Mouse (Mus musculus) mouse embryonic stem cell (cell line): ENCODE results near the gene Rhot1.
"Not testable (repeated sequence)": the region's sequence is repeated elsewhere in the genome, so short reads cannot be mapped to it uniquely, and the experiment has no call there.

Source experiments
- in situ Hi-C, 2 experiments: fragments of 300-500 bp; cut with MboI; formaldehyde crosslinking; loops; 1 replicate in 1 of 2; 3 replicates in 1 of 2; pipeline ENCODE4 v1.14.3; 2019 to 2020; ENCODE audit warnings: low sequenced_read_pairs in 2 of 2, low pct_unique_long_range_greater_than_20kb in 1 of 2, mixed read lengths in 1 of 2; ENCODE audit not compliant: unreplicated experiment in 1 of 2

Gene Rhot1

GRCm38 (mm10) chr11:80185441-80185976 lies 23.3 kb upstream of the Rhot1 start:
- in situ Hi-C loops: not testable (repeated sequence)

DNA sequence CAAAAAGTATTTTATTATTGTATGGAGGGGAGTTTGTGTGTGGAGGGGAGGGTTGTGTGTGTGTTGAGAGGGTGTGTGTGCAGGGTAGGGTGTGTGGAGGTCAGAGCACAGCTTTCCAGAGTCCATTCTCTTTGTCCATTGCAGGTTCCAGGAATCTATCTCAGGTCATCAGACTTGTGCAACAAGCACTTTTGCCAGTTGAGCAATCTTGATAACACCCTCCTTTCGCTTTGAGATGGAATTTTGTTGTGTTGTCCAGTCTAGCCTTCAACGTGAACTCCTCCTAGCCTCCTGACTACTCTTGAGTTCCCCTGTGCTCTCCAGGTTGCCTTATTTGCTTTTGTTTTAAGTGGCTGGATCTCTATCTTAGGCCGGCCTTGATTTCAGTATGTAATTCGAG lies 18.5 kb upstream of the Rhot1 start:
- in situ Hi-C loops: no loop called here

DNA sequence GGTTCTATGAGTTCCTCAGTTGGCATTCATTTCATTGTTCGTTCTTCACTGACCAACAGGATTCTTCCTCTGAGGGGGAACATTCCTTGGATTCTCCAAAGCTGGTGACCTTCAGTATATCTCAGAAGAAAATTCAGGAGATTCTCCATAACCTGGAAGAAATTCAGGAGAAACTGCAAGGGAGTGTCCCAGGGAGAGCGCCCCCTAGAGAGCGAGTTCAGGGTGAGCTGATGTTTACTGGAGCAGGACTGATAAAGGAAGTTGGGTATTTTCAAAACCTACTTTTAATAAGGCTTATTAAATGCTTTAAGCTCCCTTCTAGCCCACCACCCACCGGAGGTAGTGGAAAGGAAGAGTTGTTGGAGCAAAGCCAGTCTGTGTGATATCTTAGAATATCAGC lies 15.0 kb upstream of the Rhot1 start:
- in situ Hi-C loops: no loop called here

- in situ Hi-C loops: no loop called here
Observed at GRCm38 (mm10) chr11:80196351-80196750, 12.5 kb upstream of the Rhot1 start.

- in situ Hi-C loops: no loop called here
Observed at GRCm38 (mm10) chr11:80199316-80199715, 9.5 kb upstream of the Rhot1 start.

DNA sequence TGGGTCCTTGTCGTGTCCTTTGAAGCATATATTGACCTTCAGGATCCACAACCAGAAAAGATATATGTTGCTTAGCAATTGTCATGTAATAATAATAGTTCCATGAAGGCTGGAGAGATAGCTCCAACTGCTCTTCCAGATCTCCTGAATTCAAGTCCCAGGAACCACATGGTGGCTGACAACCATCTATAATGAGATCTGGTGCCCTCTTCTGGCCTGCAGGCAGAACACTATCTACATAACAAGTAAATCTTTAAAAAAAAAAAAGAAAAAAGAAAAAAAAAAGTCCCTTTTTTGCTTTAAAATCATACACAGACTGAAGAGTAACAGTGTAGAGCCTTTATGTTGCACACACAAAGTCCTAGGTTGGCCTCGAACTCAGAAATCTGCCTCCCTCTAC lies 9.0 kb upstream of the Rhot1 start:
- in situ Hi-C loops: no loop called here

DNA sequence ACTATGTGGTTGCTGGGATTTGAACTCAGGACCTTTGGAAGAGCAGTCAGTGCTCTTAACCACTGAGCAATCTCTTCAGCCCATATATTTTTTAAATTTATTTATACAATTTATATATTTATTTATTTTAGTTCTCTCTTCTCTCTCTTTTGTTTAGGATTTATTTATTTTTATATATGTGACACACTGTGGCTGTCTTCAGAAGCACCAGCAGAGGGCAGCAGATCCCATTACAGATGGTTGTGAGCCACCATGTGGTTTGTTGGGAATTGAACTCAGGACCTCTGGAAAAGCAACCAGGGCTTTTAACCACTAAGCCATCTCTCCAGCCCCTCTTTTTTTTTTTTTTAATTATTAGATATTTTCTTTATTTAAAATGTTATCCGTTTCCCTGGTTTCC lies 8.5 kb upstream of the Rhot1 start:
- in situ Hi-C loops: no loop called here

- in situ Hi-C loops: no loop called here
Observed at GRCm38 (mm10) chr11:80202296-80202695, 6.5 kb upstream of the Rhot1 start.

DNA sequence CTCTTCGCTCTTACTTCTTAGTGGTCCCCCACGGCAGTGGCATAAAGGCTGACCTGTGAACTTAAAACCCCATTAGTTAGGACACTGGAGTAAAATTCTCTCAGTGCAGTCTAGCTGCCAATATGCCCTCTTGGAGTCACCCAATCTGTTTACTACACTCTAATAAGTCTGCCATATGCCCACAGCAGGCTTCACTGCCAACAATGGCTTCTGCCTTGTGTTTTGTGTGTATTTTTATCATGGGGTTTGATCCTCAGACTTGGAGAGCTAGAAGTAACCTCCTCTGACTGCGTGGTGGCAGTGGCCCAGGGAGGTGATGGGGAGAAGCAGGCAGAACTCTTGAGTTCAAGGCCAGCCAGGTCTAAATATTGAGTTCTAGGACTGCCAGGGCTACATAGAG lies 4.8 kb upstream of the Rhot1 start:
- in situ Hi-C loops: no loop called here

- in situ Hi-C loops: no loop called here
Observed at GRCm38 (mm10) chr11:80204941-80205340, 3.9 kb upstream of the Rhot1 start.

- in situ Hi-C loops: no loop called here
Observed at GRCm38 (mm10) chr11:80208465-80208859, 357 bp upstream of the Rhot1 start.

DNA sequence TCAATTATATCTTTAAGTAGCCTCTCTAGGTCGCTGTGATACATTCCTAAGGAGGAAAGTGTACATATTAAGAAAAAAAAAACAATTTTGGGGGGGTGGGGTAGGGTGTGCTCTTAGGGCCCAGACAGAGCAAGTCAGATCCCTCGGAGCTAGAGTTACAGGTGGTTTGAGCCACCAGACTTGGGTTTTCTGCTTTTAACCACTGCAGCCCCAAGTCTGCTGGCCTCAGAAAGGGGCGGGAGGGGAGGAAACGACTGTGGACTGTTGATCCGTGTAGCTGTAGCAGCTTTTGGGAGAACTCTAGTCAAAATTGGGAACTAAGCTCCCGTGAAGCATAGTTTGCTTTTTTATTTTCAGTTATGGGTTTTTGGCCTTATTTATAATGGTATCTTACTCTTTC lies 1.5 kb downstream of the Rhot1 start:
- in situ Hi-C loops: no loop called here

DNA sequence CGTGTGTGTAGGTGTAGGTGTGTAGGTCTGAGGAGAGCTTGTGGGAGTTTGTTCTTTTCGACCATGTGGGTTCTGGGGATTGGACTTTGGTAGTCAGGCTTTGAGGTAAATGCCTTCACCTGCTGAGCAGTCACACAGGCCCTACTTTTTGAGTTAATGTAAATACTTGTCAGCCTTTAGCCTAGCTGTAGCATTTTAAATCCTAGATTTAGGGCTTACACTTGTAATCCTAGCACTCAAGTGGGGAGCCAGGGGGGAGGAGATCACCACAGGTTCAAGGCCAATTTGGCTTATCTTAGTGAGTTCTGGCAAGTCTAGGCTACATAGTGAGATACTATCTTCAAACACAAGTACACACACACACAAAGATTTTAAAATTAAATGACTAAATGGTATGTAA lies 3.5 kb downstream of the Rhot1 start:
- in situ Hi-C loops: no loop called here

DNA sequence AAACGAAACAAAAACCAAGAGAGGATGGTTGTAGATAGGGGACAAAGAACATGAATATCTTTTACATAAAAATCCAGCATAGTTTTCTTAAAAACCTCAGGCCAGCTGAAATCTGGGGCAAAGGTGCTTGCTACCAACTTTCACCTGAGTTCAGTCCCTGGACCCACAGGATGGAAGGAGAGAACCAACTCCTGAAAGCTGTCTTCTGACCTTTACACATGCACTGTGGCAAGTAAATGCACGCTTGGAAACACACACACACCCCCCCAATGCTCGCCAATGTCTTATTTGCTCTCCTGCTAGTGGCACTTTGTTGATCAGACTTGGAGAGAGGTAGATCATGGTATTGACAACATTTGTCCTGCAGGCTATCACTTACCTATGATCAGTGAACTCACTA lies 6.5 kb downstream of the Rhot1 start:
- in situ Hi-C loops: no loop called here

DNA sequence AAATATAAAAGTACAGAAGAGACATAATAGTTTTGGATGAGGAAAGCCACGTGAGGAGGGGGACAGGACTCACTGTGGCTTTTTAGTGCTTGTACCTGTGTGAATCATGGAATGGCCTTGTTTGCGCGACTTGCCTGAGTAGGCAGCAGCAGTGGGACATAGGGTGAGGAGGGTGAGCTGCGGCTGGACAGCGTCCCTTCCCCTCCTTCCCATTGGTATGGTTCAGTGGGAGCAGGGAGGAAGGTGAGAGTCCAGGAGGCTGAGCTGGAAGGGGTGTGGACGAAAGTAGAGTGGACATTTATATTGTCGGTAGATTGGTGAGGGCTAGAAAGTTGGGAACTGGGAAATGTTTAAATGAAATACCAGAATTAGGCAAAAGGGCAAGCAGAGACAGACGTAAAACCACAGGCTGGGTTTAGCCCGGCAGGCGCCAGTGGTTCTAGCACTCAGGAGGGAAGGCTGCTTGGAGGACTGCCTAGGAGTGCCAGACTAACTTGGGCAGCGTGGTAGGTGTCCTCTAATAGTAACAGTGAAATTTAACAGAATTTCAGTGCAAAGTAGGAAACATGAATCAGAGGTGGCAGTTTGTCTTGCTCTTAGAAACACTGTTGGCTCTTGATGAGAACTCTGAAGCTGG lies 10.0 kb downstream of the Rhot1 start:
- in situ Hi-C loops: no loop called here

GRCm38 (mm10) chr11:80230066-80230465 lies 21.2 kb downstream of the Rhot1 start:
- in situ Hi-C loops: not testable (repeated sequence)

GRCm38 (mm10) chr11:80237278-80237677 lies 28.5 kb downstream of the Rhot1 start:
- in situ Hi-C loops: no loop called here

DNA sequence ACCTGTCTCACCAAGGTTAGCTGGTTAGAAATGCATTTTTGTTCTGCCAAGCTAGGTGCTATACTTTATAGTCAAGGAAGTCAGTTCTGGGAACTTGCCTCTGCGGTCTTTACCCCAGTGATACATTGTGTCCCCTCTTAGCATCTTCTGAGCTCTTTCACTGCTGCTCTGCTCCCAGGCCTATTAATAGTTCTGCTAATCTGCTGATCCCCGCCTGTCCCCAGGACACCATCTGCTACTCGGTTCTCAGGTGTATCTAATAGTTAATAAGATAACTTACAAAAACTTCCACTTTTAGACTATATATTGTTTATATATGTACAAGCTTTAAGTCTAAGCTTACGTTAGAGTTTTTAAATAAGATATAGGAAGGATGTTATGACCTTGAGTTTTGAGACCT lies 29.5 kb downstream of the Rhot1 start:
- in situ Hi-C loops: no loop called here

GRCm38 (mm10) chr11:80247026-80247425 lies 38.2 kb downstream of the Rhot1 start:
- in situ Hi-C loops: no loop called here

GRCm38 (mm10) chr11:80248531-80248930 lies 39.7 kb downstream of the Rhot1 start:
- in situ Hi-C loops: no loop called here

GRCm38 (mm10) chr11:80264137-80264536 lies 55.3 kb downstream of the Rhot1 start:
- in situ Hi-C loops: no loop called here
